18 mouse cellular contexts compared by ENCODE assay signal in genomic region chr13:52378236-52378635, GRCm38 (mm10).
DNase-seq lines count a peak whose midpoint lies in the region; ATAC-seq lines count a peak whose summit lies in the region.
"Had no signal": no experiment of that assay in that cellular context is flagged by ENCODE, and none has a peak within 500 bp of the region (broad histone marks: within the 10 kb centered on the region; RNA-seq: fewer than 3 reads in every experiment).

No protein-coding gene starts in this region.

- H3K27me3 ChIP-seq in midbrain, embryonic 10.5 days (ENCODE audit: low read depth, poor library complexity, severe bottlenecking): no peaks in the 10 kb centered on the region
- H3K27me3 ChIP-seq in midbrain, embryonic 11.5 days (ENCODE audit: control insufficient read depth, insufficient read depth, low read length): no peaks in the 10 kb centered on the region
- no peaks in the 10 kb centered on the region for H3K27me3 ChIP-seq in neural tube, embryonic 15.5 days (replicated peaks)
- H3K27me3 ChIP-seq: hindbrain, embryonic 13.5 days; neural tube, embryonic 12.5 days had no signal

- no peak overlapping the region for H3K27ac ChIP-seq in midbrain, embryonic 10.5 days (replicated peaks)
- no peak overlapping the region for H3K27ac ChIP-seq in midbrain, embryonic 11.5 days (ENCODE audit: low read depth, low read length)
- H3K27ac ChIP-seq in neural tube, embryonic 15.5 days (replicated peaks): no peak overlapping the region
- H3K27ac ChIP-seq: hindbrain, embryonic 13.5 days; neural tube, embryonic 12.5 days had no signal

- H3K9ac ChIP-seq in midbrain, embryonic 11.5 days (ENCODE audit: low read length): no peak overlapping the region
- H3K9ac ChIP-seq in neural tube, embryonic 15.5 days (replicated peaks): no peak overlapping the region
- H3K9ac ChIP-seq: hindbrain, embryonic 13.5 days; lung, embryonic 14.5 days; neural tube, embryonic 12.5 days had no signal

- peaks cover 24% of the 10 kb centered on the region for H3K9me3 ChIP-seq in midbrain, embryonic 10.5 days (replicated peaks)
- no peaks in the 10 kb centered on the region for H3K9me3 ChIP-seq in midbrain, embryonic 11.5 days (ENCODE audit: control insufficient read depth, low read length)
- H3K9me3 ChIP-seq in neural tube, embryonic 15.5 days (replicated peaks): peaks cover 5% of the 10 kb centered on the region

- no peaks in the 10 kb centered on the region for H3K36me3 ChIP-seq in midbrain, embryonic 10.5 days
- H3K36me3 ChIP-seq in midbrain, embryonic 11.5 days (ENCODE audit: control insufficient read depth, insufficient read depth, low read length): no peaks in the 10 kb centered on the region
- H3K36me3 ChIP-seq in neural tube, embryonic 15.5 days: no peaks in the 10 kb centered on the region
- H3K36me3 ChIP-seq: G1E; hindbrain, embryonic 13.5 days; neural tube, embryonic 12.5 days had no signal

- no peak overlapping the region for H3K4me3 ChIP-seq in midbrain, embryonic 10.5 days
- H3K4me3 ChIP-seq in midbrain, embryonic 11.5 days (ENCODE audit: low read depth, low read length): no peak overlapping the region
- H3K4me3 ChIP-seq in neural tube, embryonic 15.5 days (replicated peaks): no peak overlapping the region
- H3K4me3 ChIP-seq: hindbrain, embryonic 13.5 days; neural tube, embryonic 12.5 days had no signal

- 70% methylated on average over 1 of the region's 1 CpGs for WGBS in midbrain, embryonic 10.5 days
- 52% methylated on average over 1 of the region's 1 CpGs for WGBS in midbrain, embryonic 11.5 days
- 63% methylated on average over 1 of the region's 1 CpGs for WGBS in neural tube, embryonic 15.5 days

- no peaks in the 10 kb centered on the region for H3K4me1 ChIP-seq in midbrain, embryonic 10.5 days
- no peaks in the 10 kb centered on the region for H3K4me1 ChIP-seq in midbrain, embryonic 11.5 days (ENCODE audit: control insufficient read depth, insufficient read depth, low read length)
- H3K4me1 ChIP-seq in neural tube, embryonic 15.5 days: no peaks in the 10 kb centered on the region
- H3K4me1 ChIP-seq: hindbrain, embryonic 13.5 days; neural tube, embryonic 12.5 days had no signal

- H3K4me2 ChIP-seq in midbrain, embryonic 11.5 days: no peak overlapping the region
- H3K4me2 ChIP-seq in neural tube, embryonic 15.5 days: no peak overlapping the region
- H3K4me2 ChIP-seq: hindbrain, embryonic 13.5 days; liver, embryonic 11.5 days; lung, embryonic 14.5 days; neural tube, embryonic 12.5 days had no signal

- peak; percentile 91 for ATAC-seq in cerebellum, adult (ENCODE audit: insufficient number of reproducible peaks, low FRiP score, low TSS enrichment)
- no peak for ATAC-seq in midbrain, embryonic 11.5 days (ENCODE audit: low FRiP score)
- no peak for ATAC-seq in neural tube, embryonic 15.5 days (ENCODE audit: low FRiP score)
- ATAC-seq: CD4-positive, CD25-positive, alpha-beta regulatory T cell, adult 4 months had no signal

- DNase-seq in cerebellum, postnatal 4 days (ENCODE audit: low spot score in 2 of 2): no peak
- peak; percentile 6 for DNase-seq in midbrain, embryonic 10.5 days (ENCODE audit: low spot score)
- no peak for DNase-seq in midbrain, embryonic 11.5 days (ENCODE audit: low spot score, missing footprints)
- DNase-seq in layer of hippocampus, adult 18-20 months (ENCODE audit: low spot score in 2 of 2): peak; percentile 22 to 72
- no peak for DNase-seq in lung, postnatal 14 days
- DNase-seq in neural tube, embryonic 10.5 days (ENCODE audit: extremely low spot score, low spot score): no peak
- DNase-seq: gastrocnemius, postnatal 36 days; heart, postnatal 14 days; lung, embryonic 14.5 days; midbrain, embryonic 14.5 days; thymus, postnatal 36 days had no signal

Comparison
In these comparisons a context has a peak if more than half of its experiments do, and no peak if none do; other contexts are left out.
1. DNase-seq: peak in midbrain, embryonic 10.5 days (single experiment) and layer of hippocampus, adult 18-20 months (2 of 2); none in cerebellum, postnatal 4 days (0 of 2), midbrain, embryonic 11.5 days (single experiment), lung, postnatal 14 days (single experiment) and neural tube, embryonic 10.5 days (single experiment).